Mouse (Mus musculus): ENCODE measurements around the gene Xrcc1. TPM values are rescaled to one million over a fixed set of nuclear protein-coding genes. Genes with fewer than 3 reads are reported as not detected.

The Xrcc1 gene
- polyA plus RNA-seq, 1 experiment: 22.5 TPM

DNA sequence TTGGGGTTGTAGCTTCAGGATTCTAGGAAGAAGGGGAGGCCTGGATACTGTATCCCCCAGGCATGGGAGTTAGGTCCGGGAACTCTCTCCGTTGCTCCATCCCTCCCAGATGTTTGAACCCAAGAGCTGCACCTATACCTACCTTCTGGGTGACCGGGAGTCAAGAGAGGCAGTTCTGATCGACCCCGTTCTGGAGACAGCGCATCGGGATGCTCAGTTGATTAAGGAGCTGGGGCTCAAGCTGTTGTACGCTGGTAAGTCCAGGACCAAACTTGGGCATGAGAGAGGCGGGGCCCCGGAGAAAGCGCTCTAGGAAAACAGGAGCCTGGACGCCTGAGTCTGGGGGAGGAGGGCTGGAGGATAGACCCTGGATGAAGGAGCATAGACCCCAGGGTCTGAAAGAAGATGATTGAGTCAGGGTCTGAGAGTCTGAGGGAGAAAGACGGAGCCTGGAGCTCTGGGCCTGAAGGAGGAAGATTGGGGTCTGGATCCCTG is 48.3 kb downstream of the Xrcc1 start:
- H3K4me3 ChIP-seq (ENCODE audit: insufficient read depth, low read depth, low read length): peak overlapping the region; percentile 90
- H3K4me1 ChIP-seq (ENCODE audit: control insufficient read depth, insufficient read depth, insufficient read length, low read length): 0 out of 2 replicates have a peak, but pooled peaks cover 2% of the 10 kb centered on the region
- no peak overlapping the region for H3K27ac ChIP-seq (replicated peaks; ENCODE audit: low read depth, low read length)

DNA sequence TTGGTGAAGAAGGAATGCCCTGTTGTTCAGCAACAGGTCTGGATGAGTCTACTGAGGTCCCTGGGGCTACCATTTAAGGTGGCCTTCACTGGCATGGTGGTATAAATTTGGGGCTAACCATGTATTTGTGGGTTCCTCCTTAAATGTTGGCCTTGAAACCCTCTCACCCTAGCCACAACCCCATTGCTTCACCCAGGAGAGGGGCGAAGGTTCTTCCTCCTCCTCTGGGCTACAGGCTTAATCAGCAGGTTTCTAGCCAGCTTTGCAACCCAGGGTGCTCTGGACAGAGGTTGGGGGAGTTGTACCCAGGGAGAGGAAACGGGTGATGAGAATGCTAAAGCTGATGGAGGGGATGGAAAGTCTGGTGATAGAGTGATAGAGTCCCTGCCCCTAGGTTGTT is 49.4 kb downstream of the Xrcc1 start:
- H3K4me3 ChIP-seq (ENCODE audit: insufficient read depth, low read depth, low read length): no peak overlapping the region
- no peak overlapping the region for H3K27ac ChIP-seq (replicated peaks; ENCODE audit: low read depth, low read length)
- H3K4me1 ChIP-seq (ENCODE audit: control insufficient read depth, insufficient read depth, insufficient read length, low read length): 0 out of 2 replicates have a peak, but pooled peaks cover 2% of the 10 kb centered on the region

DNA sequence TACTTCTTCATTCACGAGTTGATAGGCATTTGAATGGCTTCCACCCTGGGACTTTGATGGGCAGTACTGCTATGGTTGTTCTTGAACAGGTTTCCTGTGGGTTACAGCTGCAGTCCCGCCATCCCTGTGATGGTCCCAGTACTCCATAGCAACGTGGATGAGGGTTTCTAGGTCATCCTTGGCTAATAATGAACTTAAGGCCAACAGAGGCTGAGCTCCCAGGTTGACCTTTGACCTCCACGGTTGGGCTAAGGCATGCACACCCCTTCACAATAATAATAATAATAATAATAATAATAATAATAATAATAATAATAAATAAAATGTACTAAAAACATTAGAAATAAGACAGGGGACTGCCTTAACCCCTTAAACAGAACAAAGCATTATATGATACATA is 52.0 kb downstream of the Xrcc1 start:
- Histone ChIP-seq H3K27ac (replicated peaks; ENCODE audit: low read depth, low read length) (no peak overlapping the region), H3K4me1 (ENCODE audit: control insufficient read depth, insufficient read depth, insufficient read length, low read length) (0 out of 2 replicates have a peak, but pooled peaks cover 2% of the 10 kb centered on the region), H3K4me3 (ENCODE audit: insufficient read depth, low read depth, low read length) (no peak overlapping the region)

DNA sequence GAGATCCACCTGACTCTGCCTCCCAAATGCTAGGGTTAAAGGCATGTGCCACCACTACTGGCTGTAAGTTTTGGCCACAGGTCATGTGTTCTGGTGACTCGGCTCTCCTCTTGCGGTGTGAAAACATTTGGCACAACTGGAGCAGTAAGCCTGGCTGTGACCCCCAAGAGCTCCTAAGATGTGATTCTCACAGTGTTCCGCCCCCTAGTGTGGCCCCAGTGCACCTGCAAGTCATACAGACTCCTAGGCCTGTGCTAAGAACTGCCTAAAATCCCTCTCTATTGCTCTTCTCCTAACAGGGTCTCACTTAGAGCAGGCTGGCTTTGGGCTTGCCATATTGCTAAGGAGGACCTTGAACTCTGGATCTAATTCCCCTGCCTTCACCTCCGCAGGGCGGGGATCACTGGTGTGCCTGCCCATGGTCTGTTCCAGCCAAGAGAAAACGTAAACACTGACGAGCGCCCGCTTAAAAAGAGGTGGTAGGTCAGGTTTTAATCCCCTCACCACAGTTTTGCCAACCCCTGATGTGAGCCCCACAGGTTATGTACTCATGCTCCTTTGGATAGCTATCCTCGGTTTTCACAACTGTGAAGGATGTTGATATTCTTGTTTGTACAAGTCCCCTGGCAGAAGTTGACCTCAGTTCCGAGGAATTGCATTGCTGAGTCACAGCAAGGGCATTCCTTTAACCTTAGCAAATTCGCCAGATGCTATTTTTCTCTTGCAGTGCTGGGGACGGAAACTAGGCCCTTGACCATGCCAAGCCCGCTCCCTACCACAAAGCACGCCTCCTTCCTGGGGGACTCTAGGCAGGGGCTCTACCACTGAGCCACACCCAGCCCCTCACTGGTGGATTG is 53.4 kb downstream of the Xrcc1 start:
- H3K27ac ChIP-seq (replicated peaks; ENCODE audit: low read depth, low read length): no peak overlapping the region
- no peaks in the 10 kb centered on the region for H3K4me1 ChIP-seq (ENCODE audit: control insufficient read depth, insufficient read depth, insufficient read length, low read length)
- no peak overlapping the region for H3K4me3 ChIP-seq (ENCODE audit: insufficient read depth, low read depth, low read length)

DNA sequence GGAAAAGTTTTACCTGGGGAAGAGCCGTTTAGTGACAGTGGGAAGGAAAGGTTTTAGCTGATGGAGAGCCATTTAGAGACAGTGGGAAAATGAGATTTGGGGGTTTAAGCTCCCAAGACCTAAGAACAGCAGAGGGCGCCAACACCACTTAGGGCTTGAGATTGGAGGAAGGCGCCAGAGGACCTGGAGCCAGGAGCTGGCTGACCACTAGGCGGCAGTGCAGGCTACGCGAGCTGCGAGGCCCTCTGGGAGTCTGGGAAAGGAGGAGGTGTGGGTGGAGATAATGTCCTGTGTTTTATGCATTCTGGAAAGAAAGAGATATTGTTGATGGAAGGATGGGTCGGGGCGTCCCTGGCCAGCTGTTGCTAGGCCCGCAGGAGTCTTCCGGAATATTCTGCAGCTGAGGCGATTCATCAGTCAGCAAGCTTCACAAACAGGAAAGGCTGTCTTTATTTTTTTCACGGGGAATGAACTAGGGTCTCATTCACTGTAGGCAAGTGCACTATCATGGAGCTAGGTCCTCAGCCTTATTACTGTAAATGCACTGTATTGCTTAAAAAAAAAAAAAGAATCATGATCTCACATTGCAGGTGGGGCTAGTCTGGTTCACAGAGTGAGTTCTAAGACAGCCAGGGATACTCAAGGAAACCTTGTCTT is 55.0 kb downstream of the Xrcc1 start:
- no peak overlapping the region for H3K27ac ChIP-seq (replicated peaks; ENCODE audit: low read depth, low read length)
- no peaks in the 10 kb centered on the region for H3K4me1 ChIP-seq (ENCODE audit: control insufficient read depth, insufficient read depth, insufficient read length, low read length)
- H3K4me3 ChIP-seq (ENCODE audit: insufficient read depth, low read depth, low read length): no peak overlapping the region

DNA sequence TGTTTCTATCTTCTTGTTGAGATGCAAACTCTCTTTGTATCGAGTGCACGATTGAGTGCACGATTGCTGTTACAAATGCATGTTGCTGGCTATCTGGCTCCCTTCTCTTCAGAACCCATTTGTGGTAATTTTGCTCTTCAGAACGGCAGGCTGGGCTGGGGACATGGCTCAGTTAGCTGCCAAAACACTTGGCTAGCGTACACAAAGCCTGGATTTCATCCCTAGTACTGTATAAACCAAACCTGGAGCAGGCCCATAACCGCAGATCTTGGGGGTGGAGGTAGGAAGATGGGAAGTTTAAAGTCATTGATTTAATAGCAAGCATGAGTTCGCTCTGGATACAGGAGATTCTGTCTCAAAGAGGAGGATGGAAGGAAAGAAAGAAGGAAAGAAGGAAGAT is 59.5 kb downstream of the Xrcc1 start:
- Histone ChIP-seq H3K4me1 (ENCODE audit: control insufficient read depth, insufficient read depth, insufficient read length, low read length) (no peaks in the 10 kb centered on the region), H3K4me3 (ENCODE audit: insufficient read depth, low read depth, low read length) (no peak overlapping the region), H3K27ac (replicated peaks; ENCODE audit: low read depth, low read length) (no peak overlapping the region)

DNA sequence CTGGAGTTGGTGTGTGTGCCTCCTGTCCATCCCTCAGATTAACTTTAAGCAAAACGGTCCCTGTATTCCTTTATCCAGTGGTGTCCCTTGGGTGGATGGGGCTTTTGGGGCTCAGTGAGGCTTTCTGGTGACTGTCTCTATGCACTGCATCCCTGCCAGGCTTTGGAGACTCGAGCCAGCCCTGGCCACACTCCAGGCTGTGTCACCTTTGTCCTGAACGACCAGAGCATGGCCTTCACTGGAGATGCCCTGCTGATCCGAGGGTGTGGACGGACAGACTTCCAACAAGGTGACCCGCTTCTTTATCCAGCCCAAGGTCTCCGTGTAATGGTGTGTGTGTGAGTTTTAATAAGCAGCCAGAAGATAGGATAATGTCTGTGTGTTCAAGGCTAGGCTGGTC is 60.0 kb downstream of the Xrcc1 start:
- Histone ChIP-seq H3K27ac (replicated peaks; ENCODE audit: low read depth, low read length) (no peak overlapping the region), H3K4me3 (ENCODE audit: insufficient read depth, low read depth, low read length) (no peak overlapping the region)

DNA sequence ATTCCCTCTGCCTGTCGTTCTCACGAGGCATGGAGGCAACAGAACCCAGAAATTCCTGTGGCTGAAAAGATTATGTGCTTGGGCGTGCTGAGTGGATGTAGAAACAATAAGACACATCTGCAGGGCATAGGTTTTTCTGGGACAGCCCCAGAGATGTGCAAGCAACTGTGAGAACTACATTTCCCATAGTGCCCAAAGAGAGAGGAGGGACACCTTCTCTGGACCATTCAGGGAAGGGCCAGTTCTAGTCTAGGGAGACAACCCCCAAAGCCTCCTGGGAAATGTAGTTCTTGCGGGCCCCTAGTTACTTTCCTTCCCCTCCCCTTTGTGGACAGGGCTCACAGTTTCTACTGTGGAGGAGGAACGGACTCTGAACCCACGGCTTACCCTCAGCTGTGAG is 61.9 kb downstream of the Xrcc1 start:
- Histone ChIP-seq H3K27ac (replicated peaks; ENCODE audit: low read depth, low read length) (no peak overlapping the region), H3K4me3 (ENCODE audit: insufficient read depth, low read depth, low read length) (peak overlapping the region; percentile 23), H3K4me1 (ENCODE audit: control insufficient read depth, insufficient read depth, insufficient read length, low read length) (peaks cover 2% of the 10 kb centered on the region; the same call in 1 of the 2 replicates)

More for the DNA sequence above, 60.0 kb downstream of the Xrcc1 start:
- H3K4me1 ChIP-seq (ENCODE audit: control insufficient read depth, insufficient read depth, insufficient read length, low read length): no peaks in the 10 kb centered on the region; the same call in 1 of the 2 replicates

DNA sequence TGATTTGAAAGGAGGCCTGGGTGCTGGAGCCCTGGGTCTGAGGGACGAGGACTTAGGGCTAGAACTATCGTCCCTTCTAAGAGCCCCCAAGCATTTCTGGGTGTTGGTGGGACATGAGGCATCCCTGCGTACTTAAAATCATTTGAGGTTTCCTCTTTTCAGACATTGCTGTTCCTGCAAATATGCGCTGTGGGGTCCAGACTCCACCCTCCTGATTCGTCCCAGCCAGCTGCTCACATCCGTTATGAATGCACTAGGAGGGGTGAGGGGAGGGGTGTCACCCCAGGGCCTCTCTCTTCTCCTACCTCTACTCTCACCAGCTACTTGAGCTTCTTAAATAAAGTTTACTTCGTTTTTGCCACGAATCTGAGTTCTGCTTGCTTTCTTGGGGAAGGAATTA is 62.5 kb downstream of the Xrcc1 start:
- peaks cover 2% of the 10 kb centered on the region; the same call in 1 of the 2 replicates for H3K4me1 ChIP-seq (ENCODE audit: control insufficient read depth, insufficient read depth, insufficient read length, low read length)
- H3K27ac ChIP-seq (replicated peaks; ENCODE audit: low read depth, low read length): no peak overlapping the region
- H3K4me3 ChIP-seq (ENCODE audit: insufficient read depth, low read depth, low read length): peak overlapping the region; percentile 23

DNA sequence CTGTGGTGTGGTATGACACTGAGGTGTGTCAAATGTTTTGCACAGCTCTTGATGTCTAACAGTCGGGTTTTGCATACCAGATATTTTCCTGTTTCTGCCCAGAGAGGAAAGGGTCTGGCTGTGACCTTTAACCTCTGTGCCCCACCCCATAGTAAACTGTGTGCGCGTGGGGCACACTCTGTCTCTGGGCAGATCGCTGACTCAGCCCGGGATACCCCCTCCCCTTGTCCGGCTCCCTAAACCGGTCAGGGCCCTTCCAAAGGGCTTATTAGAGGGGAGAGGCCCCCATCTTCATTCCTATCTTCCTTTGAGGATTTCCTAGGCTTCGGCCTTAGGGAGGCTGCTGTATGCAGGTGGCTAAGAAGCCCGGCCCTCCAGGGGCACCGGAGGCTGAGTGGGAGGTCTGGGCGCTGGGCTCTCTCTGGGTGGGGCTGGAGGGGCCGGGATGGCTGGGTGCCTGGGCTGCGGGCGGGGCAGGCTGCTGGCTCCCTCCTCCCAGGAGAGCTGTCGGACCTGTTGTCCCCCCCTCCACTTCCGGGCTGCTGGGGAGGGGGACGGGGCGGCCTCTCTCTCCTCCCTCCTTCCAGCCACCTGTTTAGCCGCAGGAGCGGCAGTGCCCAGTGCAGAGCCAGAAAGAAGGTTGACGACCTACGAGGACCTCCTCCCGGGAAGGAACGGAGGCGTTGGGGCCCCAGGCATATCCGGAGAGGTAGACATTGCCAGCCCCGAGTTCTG is 64.2 kb downstream of the Xrcc1 start, which contains the start of gene Phldb3:
TSS of gene Phldb3 (plus strand) at position 620 of the 735 bp plus-strand sequence.
- Histone ChIP-seq H3K4me1 (ENCODE audit: control insufficient read depth, insufficient read depth, insufficient read length, low read length) (peaks cover 2% of the 10 kb centered on the region; the same call in 1 of the 2 replicates), H3K27ac (replicated peaks; ENCODE audit: low read depth, low read length) (no peak within 1 kb of the TSS), H3K4me3 (ENCODE audit: insufficient read depth, low read depth, low read length) (peak within 1 kb of the TSS; percentile 58)

DNA sequence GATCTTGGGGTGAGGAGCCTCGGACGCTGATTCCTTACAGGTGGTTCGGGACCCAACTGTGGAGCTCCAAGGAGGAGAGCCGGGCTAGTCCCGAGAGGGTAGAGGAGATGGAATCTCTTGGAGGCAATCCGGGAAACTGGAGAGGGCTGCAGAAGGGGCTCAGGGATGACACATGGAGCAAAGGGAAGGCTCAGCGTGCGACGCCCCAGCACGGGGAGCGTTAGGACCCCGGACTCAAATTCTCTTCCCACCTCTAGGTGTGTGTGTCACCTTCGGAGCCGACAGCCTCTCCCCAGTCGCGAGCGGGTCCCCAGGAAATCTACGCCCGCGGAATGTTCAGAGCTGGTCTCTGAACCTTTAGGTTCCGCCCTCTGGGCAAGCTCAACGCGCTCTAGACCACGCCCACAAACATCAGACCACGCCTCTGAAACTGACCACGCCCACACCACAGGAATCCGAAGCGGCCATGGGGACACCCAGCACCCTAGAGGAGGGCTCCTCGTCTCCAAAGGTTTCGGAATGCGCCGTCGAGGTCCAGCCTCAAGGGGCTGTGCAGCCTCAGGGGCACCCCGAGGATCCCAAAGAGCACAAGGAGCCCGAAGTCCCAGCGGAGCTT is 64.9 kb downstream of the Xrcc1 start:
- Histone ChIP-seq H3K27ac (replicated peaks; ENCODE audit: low read depth, low read length) (no peak overlapping the region), H3K4me1 (ENCODE audit: control insufficient read depth, insufficient read depth, insufficient read length, low read length) (peaks cover 2% of the 10 kb centered on the region; the same call in 1 of the 2 replicates), H3K4me3 (ENCODE audit: insufficient read depth, low read depth, low read length) (peak overlapping the region; percentile 58)

DNA sequence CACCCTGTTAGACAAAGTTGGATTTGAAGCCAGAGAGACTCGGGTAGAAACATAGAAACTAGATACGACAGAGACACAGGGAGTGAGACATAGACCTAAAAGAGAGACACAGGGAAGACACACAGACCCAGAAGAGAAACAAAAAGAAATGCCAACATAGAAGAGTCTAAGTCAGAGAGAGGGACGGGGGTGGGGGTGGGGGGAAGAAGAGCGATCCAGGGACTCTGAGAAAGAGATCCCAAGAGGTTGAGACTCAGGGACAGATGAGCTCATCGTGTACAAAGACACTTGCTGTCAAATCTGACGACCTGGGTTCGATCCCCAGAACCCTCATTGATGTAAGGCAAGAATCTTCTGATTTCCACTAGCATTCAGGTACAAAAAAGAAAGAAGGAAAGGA is 65.6 kb downstream of the Xrcc1 start:
- Histone ChIP-seq H3K4me3 (ENCODE audit: insufficient read depth, low read depth, low read length) (peak overlapping the region; percentile 58), H3K27ac (replicated peaks; ENCODE audit: low read depth, low read length) (no peak overlapping the region), H3K4me1 (ENCODE audit: control insufficient read depth, insufficient read depth, insufficient read length, low read length) (peaks cover 2% of the 10 kb centered on the region; the same call in 1 of the 2 replicates)

DNA sequence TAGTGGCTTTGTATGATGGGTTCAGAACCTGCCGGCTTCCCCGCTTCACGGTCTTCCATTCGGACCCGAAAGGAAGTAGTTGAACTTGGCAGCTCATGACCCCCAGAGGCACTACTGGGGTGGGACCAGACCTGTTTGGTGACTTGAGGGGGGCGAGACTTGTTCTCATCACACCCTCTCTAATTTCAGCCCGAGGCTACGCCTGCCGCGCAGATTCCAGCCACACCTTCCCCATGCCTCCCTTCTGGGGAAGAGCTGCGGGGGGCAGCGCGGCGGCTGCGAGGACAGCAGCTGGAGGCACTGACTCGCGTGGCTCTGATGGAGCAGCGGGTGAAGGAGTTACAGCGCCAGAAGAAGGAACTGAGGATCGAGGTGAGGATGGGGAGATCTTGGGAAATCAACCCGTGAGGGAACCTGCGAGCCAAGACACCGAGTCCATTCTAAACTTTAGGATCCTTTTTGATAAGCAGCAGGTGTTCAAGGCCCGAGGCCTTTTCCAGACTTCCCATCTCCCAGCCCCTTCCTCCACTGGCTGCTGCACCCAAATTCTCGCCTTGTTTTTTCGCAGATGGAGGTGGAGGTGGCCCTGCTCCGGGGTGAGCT is 66.3 kb downstream of the Xrcc1 start:
- peak overlapping the region; percentile 8 for H3K4me3 ChIP-seq (ENCODE audit: insufficient read depth, low read depth, low read length)

DNA sequence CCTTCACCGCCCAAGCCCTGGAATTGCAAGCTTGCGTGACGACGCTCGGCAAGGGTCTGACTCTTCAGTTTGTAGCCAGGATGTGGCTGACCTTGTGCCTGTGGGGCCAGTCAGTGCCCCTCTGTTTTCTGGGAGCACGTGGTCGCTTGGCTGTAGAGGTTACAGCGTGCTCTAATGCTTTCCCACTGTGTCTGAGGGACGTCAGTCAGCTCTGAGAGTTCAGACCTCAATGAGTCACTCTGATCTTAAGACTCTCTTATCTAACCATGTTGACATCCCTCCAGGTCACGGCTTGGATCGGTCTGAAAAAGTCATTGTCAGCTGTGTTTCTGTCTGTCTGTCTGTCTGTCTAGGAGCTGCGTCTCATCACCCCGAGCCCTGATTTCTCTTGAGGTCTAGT is 68.7 kb downstream of the Xrcc1 start:
- Histone ChIP-seq H3K4me3 (ENCODE audit: insufficient read depth, low read depth, low read length) (no peak overlapping the region), H3K4me1 (ENCODE audit: control insufficient read depth, insufficient read depth, insufficient read length, low read length) (peaks cover 2% of the 10 kb centered on the region; the same call in 1 of the 2 replicates), H3K27ac (replicated peaks; ENCODE audit: low read depth, low read length) (no peak overlapping the region)

More for the DNA sequence above, 66.3 kb downstream of the Xrcc1 start:
- Histone ChIP-seq H3K27ac (replicated peaks; ENCODE audit: low read depth, low read length) (no peak overlapping the region), H3K4me1 (ENCODE audit: control insufficient read depth, insufficient read depth, insufficient read length, low read length) (peaks cover 2% of the 10 kb centered on the region; the same call in 1 of the 2 replicates)
